Mouse (Mus musculus) retina, embryonic 14.5 days (tissue): ENCODE measurements at regions not wholly inside any gene's neighbourhood (a gene's known extent, or its start where the extent isn't known, plus 50 kb on each side); places are given as distances from the start of the nearest gene placed in this dataset.

Experiments used
- DNase-seq: peaks from one replicate; pipeline ENCODE4 v3.0.0-alpha.2; 2015; ENCODE audit warnings: low spot score

DNA sequence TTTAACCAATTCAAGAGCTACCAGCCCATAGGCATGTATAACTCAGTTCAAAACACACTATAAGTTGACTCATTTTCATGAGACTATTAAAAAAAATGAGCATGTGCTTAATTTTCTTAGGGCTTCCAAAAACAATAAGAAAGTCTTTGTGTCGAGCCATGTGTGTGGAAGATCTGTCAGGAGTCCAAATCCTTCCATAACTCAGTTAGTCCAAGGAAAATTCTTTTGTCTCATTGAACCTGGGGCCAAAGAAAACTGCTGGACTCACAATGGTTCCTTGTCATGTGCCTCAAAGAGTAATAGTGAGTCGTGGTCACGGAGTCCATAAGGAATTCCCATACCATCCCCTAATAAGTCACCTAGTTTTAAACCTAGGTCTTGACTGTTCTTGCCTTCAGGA is 199.0 kb upstream of the Gm21798 start:
- DNase-seq = no peak

DNA sequence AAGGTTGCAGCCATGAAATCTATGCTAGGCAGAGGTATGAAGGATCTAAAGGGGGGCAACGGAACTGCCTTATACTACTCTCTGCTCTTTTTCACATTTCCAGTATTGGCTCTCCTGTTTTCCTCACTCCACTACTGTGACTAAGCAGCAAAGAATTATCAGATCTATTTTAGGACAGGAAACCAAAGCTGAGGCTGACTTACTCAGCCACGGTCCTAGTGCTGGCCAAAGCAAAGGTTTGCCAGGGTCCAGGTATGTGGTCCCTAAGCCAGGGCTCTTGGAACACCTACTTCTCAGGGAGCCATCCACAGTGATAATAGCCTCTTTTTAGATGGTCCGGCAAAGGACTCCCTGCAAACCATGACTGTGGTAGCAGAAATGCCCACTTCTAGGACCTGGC is 195.6 kb upstream of the Gm21798 start:
- DNase-seq = no peak

DNA sequence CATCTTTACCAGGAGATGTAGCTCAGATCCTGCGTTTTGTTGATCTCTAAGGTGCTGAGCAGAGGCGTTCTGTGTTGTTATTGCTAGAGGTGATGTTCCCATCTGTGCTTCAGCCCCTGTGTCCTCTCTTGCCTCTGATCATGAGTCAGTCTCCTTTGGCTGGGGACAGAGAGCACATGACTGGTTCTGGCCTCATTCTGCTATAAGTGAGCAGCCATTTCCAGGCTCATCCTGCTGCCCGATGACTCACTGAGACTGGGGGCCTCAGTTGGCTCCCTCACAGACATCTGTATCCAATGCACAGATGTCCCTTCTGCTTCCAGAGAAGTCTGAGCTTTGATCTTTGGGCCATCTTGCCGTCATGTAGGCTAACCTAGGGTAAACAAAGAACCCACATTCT is 194.9 kb upstream of the Gm21798 start:
- no peak for DNase-seq

DNA sequence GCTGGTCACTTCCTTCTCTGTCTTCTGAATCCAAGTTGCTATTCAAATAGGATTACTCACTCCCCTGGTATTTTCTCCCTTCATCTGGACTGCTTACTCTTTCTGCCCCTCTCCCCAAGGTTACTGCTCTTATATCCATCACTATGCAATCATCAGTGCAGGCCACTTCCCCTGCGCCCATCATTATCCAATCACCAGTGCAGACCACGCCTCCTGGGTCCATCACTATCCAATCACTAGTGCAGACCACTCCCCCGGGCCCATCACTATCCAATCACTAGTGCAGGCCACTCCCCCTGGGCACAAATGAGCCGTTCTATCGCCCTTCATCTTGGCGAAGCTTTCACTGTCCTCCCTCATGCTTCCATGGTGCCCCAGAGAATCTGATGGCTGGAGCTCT is 191.1 kb upstream of the Gm21798 start:
- DNase-seq = no peak

DNA sequence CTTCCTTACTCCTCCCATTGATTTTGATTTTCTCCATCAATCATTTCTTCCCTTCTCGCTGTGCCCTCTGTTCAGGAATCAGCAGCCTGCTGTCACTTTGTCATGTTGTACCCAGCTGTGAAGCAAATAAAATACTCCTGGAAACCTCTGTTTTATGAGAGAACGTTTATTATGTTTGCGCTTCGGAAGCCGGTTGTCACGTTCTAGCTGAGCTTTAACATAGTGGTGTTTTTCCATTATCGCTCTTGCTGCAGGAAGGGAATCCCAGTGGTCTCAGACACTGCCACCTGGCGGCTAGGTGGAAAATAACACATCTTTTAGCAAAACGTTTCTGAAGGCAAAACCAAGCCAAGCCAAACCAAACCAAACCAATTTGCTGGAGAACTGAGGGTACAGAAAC is 190.2 kb upstream of the Gm21798 start:
- peak; percentile 84 for DNase-seq
